Mouse (Mus musculus) heart, postnatal 25 days (tissue): ENCODE data around the gene Lrrc47. TPM values are rescaled to one million over a fixed set of nuclear protein-coding genes. Genes with fewer than 3 reads are reported as not detected.

Experiments used
- DNase-seq: peaks from one replicate; pipeline ENCODE4 v3.0.0; 2022; ENCODE audit warnings: low spot score
- intact Hi-C: fragments of 180-260 bp; cut with DNase I; formaldehyde crosslinking; loops from one replicate; pipeline ENCODE4 v1.15.1; 2025
- total RNA-seq, 2 experiments: library from RNA; stranded (reverse); gene quantifications; 2 replicates each; pipeline ENCODE4 v1.2.3; 2021

The Lrrc47 gene
- 10 to 100 TPM; 28.3 to 30.2 TPM for total RNA-seq

DNA sequence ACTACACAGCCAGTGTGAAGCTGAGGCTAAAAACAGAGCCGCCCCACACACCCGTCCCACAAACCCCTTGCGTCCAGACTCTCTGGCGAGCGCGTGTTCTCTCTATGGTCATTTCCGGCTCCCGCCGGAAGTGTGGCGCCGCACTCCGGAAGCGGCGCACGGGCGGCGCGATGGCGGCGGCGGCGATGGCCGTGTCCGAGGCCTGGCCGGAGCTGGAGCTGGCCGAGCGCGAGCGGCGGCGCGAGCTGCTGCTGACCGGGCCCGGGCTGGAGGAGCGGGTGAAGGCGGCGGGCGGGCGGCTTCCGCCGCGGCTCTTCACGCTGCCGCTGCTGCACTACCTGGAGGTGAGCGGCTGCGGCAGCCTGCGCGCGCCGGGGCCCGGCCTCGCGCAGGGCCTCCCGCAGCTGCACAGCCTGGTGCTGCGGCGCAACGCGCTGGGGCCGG lies at the start of gene Lrrc47:
Lrrc47 (plus strand) TSS at position 86 of the 444 bp plus-strand sequence.
- DNase-seq, result peak; percentile 68
- intact Hi-C loops, result loop anchor here (2.0 kb wide), 1 partner anchor 37 kb away; the partner anchor contains the start of genes Cep104 and Dffb

DNA sequence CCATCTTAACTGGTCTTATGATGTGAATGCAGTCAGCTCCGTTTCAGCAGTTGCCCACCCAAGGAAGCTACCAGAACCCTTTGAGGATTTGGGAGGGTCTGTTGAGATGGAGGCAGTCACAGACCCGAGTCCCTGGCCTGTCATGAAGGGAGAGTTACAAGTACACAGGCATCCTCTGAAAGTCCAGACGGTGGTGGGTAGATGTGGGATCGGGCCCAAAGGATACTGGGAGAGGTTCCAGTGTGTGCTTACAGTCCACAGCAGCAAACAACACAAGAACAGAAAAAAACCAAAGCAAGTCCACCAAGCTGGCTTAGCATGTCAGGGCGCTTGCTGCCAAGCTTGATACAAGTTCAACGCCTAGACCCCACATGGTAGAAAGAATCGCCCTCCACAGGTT lies 48.9 kb upstream of the Lrrc47 start:
- no peak for DNase-seq
- intact Hi-C loops, result no loop called here

DNA sequence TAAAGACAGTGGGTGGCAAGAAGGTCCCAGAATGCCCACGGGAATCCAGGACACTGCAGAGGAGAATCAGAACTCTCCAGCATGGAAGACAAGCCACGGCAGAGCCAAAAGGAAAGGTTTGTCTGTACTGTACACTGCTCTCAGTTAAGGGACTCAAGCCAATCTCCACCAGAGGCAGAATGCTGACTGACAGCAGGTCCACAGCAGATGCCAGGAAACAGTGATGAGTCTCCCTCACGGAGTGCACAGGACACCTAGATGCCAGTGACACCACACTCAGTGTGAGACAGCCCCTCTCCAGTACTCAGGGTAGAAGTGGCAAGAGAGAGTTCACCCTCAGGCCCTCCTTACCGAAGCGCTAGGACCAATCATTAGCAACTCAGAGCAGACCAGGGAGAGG lies 44.9 kb upstream of the Lrrc47 start:
- intact Hi-C loops, result no loop called here
- no peak for DNase-seq

DNA sequence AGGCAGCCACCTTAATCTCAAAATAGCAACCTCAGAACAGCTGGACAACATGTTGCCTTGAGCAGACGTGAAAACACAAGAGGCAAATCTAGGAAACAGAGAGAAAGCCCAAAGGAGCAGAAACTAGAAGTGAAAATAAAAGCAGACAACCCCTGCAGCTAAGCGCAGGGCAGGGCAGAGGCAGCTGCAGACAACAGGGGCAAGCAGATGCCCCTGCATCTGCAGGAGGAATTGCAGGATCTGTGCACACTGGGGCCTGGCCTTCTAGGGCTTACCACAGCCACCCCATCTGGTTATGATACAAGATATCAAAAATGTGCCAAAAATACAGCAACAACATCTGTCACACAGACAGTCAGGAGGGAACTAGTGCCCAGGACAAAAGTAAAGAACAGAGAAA lies 44.0 kb upstream of the Lrrc47 start:
- DNase-seq, result no peak
- intact Hi-C loops, result no loop called here

DNA sequence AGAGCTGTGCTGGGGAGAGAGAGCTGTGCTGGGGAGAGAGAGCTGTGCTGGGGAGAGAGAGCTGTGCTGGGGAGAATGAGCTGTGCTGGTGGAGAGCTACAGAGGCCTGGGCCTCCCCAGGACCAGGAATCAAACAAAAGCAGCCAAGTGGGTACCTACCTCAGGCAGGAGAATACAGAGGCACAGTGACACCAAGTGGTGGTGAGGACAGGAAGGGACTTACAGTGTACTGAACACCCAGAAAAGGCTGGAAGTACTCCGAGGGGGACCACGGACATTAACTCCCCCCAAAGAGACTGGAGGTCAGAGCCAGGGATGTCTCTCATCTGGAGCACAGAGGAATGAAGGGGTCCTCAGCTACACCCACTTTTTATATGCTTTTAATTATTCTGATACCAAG lies 43.5 kb upstream of the Lrrc47 start:
- intact Hi-C loops, result no loop called here
- DNase-seq, result no peak

DNA sequence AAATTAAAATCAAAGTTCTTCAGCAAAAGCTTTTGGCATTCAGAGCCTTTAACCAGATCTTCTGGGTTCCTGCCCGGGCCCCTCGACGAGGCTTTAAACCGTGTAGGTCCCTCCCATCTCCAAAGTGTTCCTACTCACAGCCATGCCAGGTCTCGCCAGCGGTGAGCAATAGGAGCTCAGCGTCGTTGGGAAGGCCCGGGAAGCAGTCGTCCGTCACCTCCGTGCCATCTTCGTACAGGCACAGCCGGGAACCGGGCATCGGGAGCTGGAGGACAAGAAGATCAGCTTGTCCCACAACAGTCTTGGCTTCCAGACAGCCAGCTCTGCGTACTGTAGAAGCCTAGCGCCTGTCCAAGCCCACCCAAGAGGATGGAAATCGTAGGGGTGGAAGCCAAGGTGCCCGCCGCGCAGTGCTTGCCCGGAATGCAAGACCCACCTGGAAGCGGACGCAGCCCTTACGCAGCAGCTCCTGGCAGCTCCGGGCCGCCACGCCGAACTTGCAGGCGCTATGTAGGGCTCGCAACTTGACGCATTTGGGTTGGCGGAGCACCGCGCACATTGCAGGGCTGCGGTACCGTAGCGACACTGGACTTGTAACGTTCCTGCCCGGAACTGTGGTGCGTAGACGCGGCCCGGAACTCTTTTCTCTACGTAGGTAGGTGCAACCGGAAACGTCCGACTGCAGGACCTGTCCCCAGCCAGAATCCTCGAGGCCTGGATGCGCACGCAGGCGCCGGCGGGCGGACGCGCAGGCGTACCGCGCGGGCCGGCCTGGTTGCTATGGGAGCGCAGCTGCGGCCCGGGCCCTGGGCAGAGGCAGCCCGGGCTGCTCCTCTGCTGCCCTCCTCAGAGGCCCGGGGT lies 36.9 kb upstream of the Lrrc47 start, which contains the start of the genes Dffb and Cep104:
Dffb (minus strand) TSS at position 696 of the 861 bp plus-strand sequence.
Cep104 (plus strand) TSS at position 764 of the 861 bp plus-strand sequence.
- intact Hi-C loops, result loop anchor here (2.0 kb wide), 2 partner anchors 16 to 36 kb away; partner anchors contain the start of gene Lrrc47
- peak; percentile 88 for DNase-seq

DNA sequence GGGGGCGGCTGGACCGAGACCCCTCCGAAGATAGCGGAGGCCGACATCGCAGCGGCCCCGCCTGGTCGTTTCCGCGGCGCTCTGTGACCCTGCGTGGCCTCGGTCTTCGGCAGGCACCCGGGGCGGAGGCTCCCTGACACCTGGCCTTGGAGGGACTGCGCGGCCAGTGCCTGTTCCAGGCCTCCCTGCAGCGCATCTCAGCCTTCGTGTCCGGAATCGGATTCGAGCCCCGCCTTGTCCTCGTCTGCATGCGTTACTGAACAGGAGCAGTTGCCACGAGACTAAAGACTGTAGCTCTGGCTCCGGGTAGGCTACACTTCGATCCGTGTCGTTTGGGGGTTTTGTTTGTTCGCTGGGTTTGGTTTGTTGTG lies 36.3 kb upstream of the Lrrc47 start:
- no peak for DNase-seq
- intact Hi-C loops, result loop anchor here (2.0 kb wide), 2 partner anchors 16 to 36 kb away; partner anchors contain the start of gene Lrrc47

DNA sequence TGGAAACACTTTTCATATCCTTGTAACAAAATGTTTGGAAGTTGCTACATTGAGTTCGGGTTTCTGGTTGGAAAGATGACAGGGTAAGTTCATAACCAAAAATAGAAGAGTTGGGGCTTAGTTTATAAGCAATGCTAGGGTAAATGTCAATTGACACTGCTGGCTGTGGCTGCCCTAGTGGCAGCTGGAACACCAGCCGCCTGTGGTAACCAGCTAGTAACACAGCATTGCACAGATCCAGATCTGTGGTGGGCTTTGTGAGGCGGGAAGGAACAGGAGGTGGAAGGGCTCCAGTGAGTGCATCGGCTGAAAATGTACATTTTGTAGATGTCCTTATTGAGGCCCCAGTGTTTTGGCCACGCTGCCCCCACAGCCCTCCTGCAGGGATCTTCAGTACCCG lies 35.8 kb upstream of the Lrrc47 start:
- no peak for DNase-seq
- intact Hi-C loops, result loop anchor here (2.0 kb wide), 2 partner anchors 17 to 35 kb away; partner anchors contain the start of gene Lrrc47

DNA sequence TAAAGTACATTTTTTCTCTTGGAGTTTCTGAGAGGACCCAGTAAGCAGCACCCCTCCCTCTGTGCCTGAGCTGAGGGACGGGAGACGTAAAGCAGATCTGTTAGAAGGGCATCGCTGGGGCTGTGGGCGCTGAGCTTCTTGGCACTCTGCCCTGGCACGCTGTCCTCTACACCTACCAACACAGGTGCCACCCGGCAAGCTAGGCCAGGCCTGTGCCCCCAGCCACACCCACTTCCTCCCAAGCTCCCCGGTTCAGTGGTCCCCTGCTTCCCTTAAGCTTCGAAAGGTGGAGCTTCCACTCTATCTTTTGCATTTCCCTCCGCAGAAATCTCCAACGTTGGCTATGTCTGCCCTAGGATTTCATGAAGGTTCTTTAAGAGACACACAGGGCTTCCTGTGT lies 32.3 kb upstream of the Lrrc47 start:
- intact Hi-C loops, result no loop called here
- no peak for DNase-seq

DNA sequence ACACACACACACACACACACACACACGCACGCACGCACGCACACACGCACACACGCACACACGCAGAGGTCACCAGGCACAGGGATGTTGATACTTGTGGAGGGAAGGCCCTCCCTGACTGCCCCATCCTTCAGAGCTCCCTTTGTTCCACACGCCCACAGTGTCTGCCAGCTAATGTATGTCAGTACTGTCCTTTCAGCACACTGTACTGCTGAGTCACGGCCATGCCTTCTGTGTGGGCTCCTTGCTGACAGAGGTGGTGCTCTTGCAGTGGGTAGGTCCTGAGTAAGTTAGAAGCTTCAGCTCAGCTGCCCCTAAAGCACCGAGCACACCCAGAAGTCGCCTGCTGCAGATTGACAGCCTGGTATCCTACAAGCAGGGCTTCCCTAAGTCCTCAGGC lies 31.1 kb upstream of the Lrrc47 start:
- no peak for DNase-seq
- intact Hi-C loops, result no loop called here

DNA sequence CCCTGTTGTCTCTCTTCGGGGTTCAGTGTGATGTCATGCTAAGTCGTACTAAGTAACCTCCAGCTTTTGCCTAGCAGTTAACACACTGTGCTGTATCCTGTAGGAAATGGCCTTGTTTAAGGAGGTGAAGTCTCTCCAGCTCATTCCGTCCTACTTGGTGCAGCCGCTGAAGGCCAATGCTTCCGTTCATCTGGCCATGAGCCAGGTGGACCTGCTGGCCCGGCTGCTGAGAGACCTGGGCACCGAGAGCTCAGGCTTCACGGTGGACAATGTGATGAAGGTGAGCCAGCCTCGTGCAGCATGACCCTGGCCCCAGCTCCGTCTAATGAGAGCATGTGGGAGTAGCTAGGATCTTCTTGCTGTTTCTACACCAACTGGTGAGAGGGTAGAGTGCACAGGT lies 18.8 kb upstream of the Lrrc47 start:
- no peak for DNase-seq
- intact Hi-C loops, result no loop called here

DNA sequence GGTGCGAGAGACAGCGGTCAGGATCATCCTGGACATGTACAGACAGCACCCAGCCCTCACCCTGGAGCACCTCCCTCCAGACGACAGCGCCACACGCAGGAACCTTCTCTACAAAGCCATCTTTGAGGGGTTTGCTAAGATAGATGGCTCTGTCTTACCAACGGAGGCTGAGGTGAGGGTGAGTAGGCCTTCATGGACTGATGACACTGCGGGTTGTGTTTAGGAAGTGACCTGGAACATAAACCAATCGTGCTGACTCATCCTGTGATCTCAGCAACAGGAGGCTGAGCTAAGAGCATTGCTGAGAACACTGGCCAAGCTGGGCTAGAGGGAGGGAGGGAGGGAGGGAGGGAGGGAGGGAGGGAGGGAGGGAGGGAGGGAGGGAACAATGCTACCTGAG lies 18.0 kb upstream of the Lrrc47 start:
- intact Hi-C loops, result no loop called here
- no peak for DNase-seq

DNA sequence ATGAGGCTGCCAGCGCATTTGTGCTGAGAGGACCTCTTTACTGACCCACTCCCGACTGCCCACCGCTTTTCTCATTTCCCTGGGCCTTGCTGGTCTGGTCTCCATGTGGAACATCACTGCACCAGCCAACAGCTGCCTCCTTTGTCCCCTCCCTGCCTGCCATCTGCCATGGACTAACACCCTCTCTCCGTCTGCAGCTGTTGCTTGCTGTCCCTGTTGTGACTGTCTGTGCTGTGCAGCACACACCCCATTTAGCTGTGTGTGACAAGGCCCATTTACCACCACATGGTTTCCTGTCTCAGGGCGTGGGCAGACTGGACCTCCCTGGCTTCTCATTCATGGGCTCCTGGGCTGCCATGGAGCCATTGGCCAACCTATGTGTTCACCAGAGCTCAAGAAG lies 6.0 kb upstream of the Lrrc47 start:
- intact Hi-C loops, result no loop called here
- DNase-seq, result no peak

DNA sequence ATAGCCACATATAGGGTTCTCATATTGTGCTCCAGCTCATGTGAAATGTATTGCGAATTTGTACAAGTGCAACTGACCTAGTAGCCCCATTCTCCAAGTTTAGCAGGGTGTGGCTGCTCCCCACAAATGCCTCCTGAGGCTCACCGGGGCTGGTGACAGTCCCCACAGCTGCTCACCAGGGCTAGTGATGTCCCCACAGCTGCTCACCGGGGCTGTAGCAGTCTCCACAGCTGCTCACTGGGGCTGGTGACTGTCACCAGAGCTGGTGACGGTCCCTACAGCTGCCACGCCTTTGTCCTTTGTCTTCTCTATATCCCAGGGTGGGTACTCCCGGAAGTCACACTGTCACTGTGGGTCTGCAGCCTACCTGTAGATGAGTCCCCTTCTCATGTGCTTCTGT lies 5.3 kb upstream of the Lrrc47 start:
- intact Hi-C loops, result no loop called here
- no peak for DNase-seq

DNA sequence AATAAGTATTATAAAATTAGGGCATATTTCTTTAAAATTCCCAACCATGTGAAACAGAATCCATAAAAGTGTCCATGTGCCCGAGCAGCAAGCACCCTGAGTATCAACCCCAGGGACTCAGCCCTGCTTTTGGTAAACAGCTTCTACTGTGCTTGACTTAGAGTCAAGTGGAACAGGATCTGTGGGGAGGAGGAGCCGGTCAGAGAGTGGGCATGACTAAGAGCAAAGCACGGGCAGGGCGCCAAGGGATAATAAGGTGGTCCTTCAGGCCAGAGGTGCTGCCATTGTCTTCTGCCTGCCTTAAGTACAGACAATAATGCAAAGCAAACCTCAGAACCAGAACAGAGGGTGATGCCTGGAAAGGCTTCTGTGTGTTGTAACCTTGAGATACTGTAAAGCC lies 3.8 kb upstream of the Lrrc47 start:
- DNase-seq, result no peak
- intact Hi-C loops, result no loop called here

DNA sequence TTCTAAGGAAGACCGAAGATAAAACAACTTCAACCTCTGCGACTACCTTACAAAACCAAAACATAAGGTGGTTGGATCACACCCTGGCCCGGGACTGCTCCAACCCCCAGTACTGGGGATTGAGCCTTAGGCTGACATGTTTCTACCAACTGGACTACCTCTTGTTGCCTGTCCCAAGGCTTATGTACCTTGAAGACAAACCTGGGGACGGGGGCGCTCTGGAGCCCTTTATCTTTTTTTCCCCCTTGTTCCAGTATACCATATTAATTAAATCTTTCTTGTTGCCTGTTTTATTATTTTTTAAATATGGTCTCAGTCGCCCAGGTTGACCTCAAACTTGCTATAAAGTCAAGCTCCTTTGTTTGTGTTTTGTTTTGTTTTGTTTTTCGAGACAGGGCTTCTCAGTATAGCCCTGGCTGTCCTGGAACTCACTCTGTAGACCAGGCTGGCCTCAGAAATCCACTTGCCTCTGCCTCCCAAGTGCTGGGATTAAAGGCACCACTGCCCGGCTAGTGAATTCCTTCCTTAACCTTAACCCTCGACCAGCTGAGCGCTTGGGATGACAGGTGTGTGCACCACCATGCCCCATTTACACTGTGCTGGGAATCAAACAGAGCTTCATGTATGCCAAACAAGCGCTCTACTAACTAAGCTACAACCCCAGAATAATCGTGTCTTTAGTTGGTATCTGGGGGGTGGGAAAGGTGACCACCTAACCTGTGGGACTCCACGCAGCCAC lies 455 bp upstream of the Lrrc47 start:
- intact Hi-C loops, result loop anchor here (2.0 kb wide), 1 partner anchor 36 kb away; the partner anchor contains the start of genes Cep104 and Dffb
- DNase-seq, result no peak

DNA sequence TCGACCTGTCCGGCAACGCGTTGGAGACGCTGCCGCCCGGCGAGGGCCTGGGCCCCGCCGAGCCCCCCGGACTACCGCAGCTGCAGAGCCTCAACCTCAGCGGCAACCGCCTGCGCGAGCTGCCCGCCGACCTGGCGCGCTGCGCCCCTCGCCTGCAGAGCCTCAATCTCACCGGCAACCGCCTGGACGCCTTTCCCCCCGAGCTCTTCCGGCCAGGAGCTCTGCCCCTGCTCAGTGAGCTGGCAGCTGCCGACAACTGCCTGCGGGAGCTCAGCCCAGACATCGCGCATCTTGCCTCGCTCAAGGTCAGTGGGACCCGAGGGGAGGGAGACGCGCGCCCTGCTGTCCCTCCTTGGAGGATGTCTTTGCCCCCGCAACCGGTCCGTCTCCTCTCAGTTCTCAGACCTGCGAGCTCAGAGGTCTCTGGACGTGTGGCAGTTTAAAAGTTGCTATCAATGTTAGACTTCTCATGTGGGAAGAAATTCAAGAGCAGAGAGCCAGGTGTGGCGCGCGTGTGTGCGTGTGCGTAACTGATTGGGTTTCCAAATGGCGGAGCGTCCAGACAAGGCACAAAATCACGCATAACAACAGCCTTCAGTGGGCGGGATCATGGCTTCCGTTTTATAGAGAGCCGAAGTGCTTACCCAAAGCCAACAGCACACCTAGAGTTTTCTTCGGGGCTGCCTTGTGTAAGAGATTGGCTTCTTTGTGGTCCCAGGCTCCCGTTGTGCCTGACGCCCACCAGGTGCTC lies 776 bp downstream of the Lrrc47 start:
- DNase-seq, result no peak
- intact Hi-C loops, result no loop called here

DNA sequence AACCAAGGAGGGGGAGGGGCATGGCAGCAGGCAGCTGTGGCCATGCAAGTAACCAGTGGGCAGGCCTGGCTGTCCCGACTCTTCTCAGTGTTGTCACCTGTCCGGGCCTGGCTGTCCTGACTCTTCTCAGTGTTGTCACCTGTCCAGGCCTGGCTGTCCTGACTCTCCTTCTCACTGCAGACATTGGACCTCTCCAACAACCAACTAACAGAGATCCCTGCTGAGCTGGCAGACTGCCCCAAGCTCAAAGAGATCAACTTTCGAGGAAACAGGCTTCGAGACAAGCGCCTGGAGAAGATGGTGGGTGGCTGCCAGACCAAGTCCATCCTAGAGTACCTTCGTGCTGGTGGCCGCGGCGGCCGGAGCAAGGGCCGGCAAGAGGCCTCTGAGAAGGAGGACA lies 3.9 kb downstream of the Lrrc47 start:
- intact Hi-C loops, result no loop called here
- no peak for DNase-seq

DNA sequence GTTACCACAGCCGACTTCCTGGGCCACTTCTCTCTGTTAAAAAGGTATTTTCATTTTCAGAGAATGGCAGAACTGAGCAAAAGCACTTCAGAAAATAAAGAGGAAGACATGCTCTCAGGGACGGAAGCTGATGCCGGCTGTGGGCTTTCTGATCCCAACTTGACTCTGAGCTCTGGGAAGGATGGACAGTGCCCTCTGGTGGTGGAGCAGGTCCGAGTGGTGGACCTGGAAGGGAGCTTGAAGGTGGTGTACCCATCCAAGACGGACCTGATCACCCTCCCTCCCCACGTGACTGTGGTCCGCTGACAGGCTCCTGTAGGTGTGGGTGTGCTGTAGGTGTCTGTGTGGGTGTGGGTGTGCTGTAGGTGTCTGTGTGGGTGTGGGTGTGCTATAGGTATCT lies 8.0 kb downstream of the Lrrc47 start:
- no peak for DNase-seq

DNA sequence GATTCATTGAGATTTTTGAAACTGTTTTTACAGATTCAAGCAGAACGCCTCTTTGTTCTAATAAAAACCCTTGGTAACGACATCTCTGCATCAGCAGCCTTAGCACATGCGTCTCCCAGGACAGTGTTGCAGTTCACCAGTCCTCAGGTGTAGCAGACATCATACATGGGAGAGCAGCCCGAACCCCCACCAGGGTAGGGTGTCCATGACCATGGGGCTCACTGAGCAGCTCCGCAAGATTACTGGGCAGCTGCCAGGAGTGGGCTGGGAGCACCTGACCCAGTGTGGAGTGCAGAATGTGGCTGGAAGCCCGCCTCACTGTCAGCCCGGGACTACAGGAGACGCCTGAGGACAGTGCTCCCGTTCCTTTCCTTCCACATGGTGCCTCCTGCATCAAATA lies 9.9 kb downstream of the Lrrc47 start:
- DNase-seq, result no peak
- intact Hi-C loops, result no loop called here

More for the DNA sequence above, 8.0 kb downstream of the Lrrc47 start:
- intact Hi-C loops, result no loop called here
